Mouse (Mus musculus): ENCODE measurements around the gene Slc12a9. TPM values are rescaled to one million over a fixed set of nuclear protein-coding genes. Genes with fewer than 3 reads are reported as not detected.
A peak's percentile ranks its signal among the peaks of the same experiment; 100 is the strongest.

The Slc12a9 gene
- polyA plus RNA-seq, 1 experiment = 7.3 TPM

GRCm38 (mm10) chr5:137339290-137339979 lies 6.0 kb upstream of the Slc12a9 start:
- TF ChIP-seq MAX (IDR thresholded peaks at IDR 0.05) (no peak), MYOD1 (IDR thresholded peaks at IDR 0.05; ENCODE audit: control insufficient read depth, insufficient read length, low read depth) (no peak), MYOG (IDR thresholded peaks at IDR 0.05; ENCODE audit: control insufficient read depth, extremely low read depth, insufficient read length) (no peak), CEBPB (IDR thresholded peaks at IDR 0.05; ENCODE audit: low read depth) (no peak), FOSL1 (IDR thresholded peaks at IDR 0.05; ENCODE audit: insufficient read depth, low read length, poor library complexity, severe bottlenecking) (no peak), CTCF (IDR thresholded peaks at IDR 0.05; ENCODE audit: control insufficient read depth, insufficient read depth, insufficient read length) (no peak), USF1 (IDR thresholded peaks at IDR 0.05; ENCODE audit: low read depth) (no peak)
- Histone ChIP-seq H3K79me3 (ENCODE audit: low read depth) (no peaks in the 10 kb centered on the region), H3K27me3 (ENCODE audit: control insufficient read depth, insufficient read depth, insufficient read length) (no peaks in the 10 kb centered on the region), H3K4me3 (ENCODE audit: insufficient read depth, poor library complexity, severe bottlenecking) (no peak overlapping the region), H3K36me3 (ENCODE audit: control insufficient read depth, insufficient read depth) (no peaks in the 10 kb centered on the region), H3K79me2 (ENCODE audit: control insufficient read depth, insufficient read depth) (no peaks in the 10 kb centered on the region), H3ac (ENCODE audit: control insufficient read depth, insufficient read length, low read depth) (no peak overlapping the region)

GRCm38 (mm10) chr5:137338663-137339289 lies 5.4 kb upstream of the Slc12a9 start:
- Histone ChIP-seq H3K79me3 (ENCODE audit: low read depth) (no peaks in the 10 kb centered on the region), H3K4me3 (ENCODE audit: insufficient read depth, poor library complexity, severe bottlenecking) (no peak overlapping the region), H3K27me3 (ENCODE audit: control insufficient read depth, insufficient read depth, insufficient read length) (no peaks in the 10 kb centered on the region), H3K36me3 (ENCODE audit: control insufficient read depth, insufficient read depth) (no peaks in the 10 kb centered on the region), H3ac (ENCODE audit: control insufficient read depth, insufficient read length, low read depth) (peak overlapping the region; percentile 68), H3K79me2 (ENCODE audit: control insufficient read depth, insufficient read depth) (no peaks in the 10 kb centered on the region)
- TF ChIP-seq CTCF (IDR thresholded peaks at IDR 0.05; ENCODE audit: control insufficient read depth, insufficient read depth, insufficient read length) (no peak), CEBPB (IDR thresholded peaks at IDR 0.05; ENCODE audit: low read depth) (no peak), FOSL1 (IDR thresholded peaks at IDR 0.05; ENCODE audit: insufficient read depth, low read length, poor library complexity, severe bottlenecking) (no peak), USF1 (IDR thresholded peaks at IDR 0.05; ENCODE audit: low read depth) (no peak), MYOG (IDR thresholded peaks at IDR 0.05; ENCODE audit: control insufficient read depth, extremely low read depth, insufficient read length) (no peak), MAX (IDR thresholded peaks at IDR 0.05) (no peak), MYOD1 (IDR thresholded peaks at IDR 0.05; ENCODE audit: control insufficient read depth, insufficient read length, low read depth) (no peak)

- no peaks in the 10 kb centered on the region for H3K79me3 ChIP-seq (ENCODE audit: low read depth)
- H3K36me3 ChIP-seq (ENCODE audit: control insufficient read depth, insufficient read depth) = no peaks in the 10 kb centered on the region
- peak overlapping the region; percentile 68 for H3ac ChIP-seq (ENCODE audit: control insufficient read depth, insufficient read length, low read depth)
- H3K4me3 ChIP-seq (ENCODE audit: insufficient read depth, poor library complexity, severe bottlenecking) = no peak overlapping the region
- H3K79me2 ChIP-seq (ENCODE audit: control insufficient read depth, insufficient read depth) = no peaks in the 10 kb centered on the region
- peak; percentile 99 for TF ChIP-seq USF1 (IDR thresholded peaks at IDR 0.05; ENCODE audit: low read depth)
- no peak for TF ChIP-seq MAX (IDR thresholded peaks at IDR 0.05)
- H3K27me3 ChIP-seq (ENCODE audit: control insufficient read depth, insufficient read depth, insufficient read length) = no peaks in the 10 kb centered on the region
Observed at GRCm38 (mm10) chr5:137338256-137338655, 4.9 kb upstream of the Slc12a9 start.

- no peak for TF ChIP-seq FOSL1 (IDR thresholded peaks at IDR 0.05; ENCODE audit: insufficient read depth, low read length, poor library complexity, severe bottlenecking)
- TF ChIP-seq CEBPB (IDR thresholded peaks at IDR 0.05; ENCODE audit: low read depth) = no peak
- TF ChIP-seq MAX (IDR thresholded peaks at IDR 0.05) = no peak
- TF ChIP-seq MYOG (IDR thresholded peaks at IDR 0.05; ENCODE audit: control insufficient read depth, extremely low read depth, insufficient read length) = no peak
- TF ChIP-seq MYOD1 (IDR thresholded peaks at IDR 0.05; ENCODE audit: control insufficient read depth, insufficient read length, low read depth) = no peak
- TF ChIP-seq CTCF (IDR thresholded peaks at IDR 0.05; ENCODE audit: control insufficient read depth, insufficient read depth, insufficient read length) = no peak
- Histone ChIP-seq H3ac (ENCODE audit: control insufficient read depth, insufficient read length, low read depth) (no peak overlapping the region), H3K79me3 (ENCODE audit: low read depth) (no peaks in the 10 kb centered on the region), H3K4me3 (ENCODE audit: insufficient read depth, poor library complexity, severe bottlenecking) (no peak overlapping the region), H3K36me3 (ENCODE audit: control insufficient read depth, insufficient read depth) (no peaks in the 10 kb centered on the region), H3K27me3 (ENCODE audit: control insufficient read depth, insufficient read depth, insufficient read length) (no peaks in the 10 kb centered on the region), H3K79me2 (ENCODE audit: control insufficient read depth, insufficient read depth) (no peaks in the 10 kb centered on the region)
Observed at GRCm38 (mm10) chr5:137337190-137337589, 3.8 kb upstream of the Slc12a9 start.

GRCm38 (mm10) chr5:137335066-137335465 lies 1.7 kb upstream of the Slc12a9 start:
- Histone ChIP-seq H3K4me3 (ENCODE audit: insufficient read depth, poor library complexity, severe bottlenecking) (no peak overlapping the region), H3K79me3 (ENCODE audit: low read depth) (no peaks in the 10 kb centered on the region), H3K36me3 (ENCODE audit: control insufficient read depth, insufficient read depth) (no peaks in the 10 kb centered on the region), H3K79me2 (ENCODE audit: control insufficient read depth, insufficient read depth) (no peaks in the 10 kb centered on the region), H3ac (ENCODE audit: control insufficient read depth, insufficient read length, low read depth) (no peak overlapping the region), H3K27me3 (ENCODE audit: control insufficient read depth, insufficient read depth, insufficient read length) (no peaks in the 10 kb centered on the region)
- TF ChIP-seq CTCF (IDR thresholded peaks at IDR 0.05; ENCODE audit: control insufficient read depth, insufficient read depth, insufficient read length) = no peak
- no peak for TF ChIP-seq FOSL1 (IDR thresholded peaks at IDR 0.05; ENCODE audit: insufficient read depth, low read length, poor library complexity, severe bottlenecking)
- no peak for TF ChIP-seq USF1 (IDR thresholded peaks at IDR 0.05; ENCODE audit: low read depth)
- no peak for TF ChIP-seq MYOD1 (IDR thresholded peaks at IDR 0.05; ENCODE audit: control insufficient read depth, insufficient read length, low read depth)
- no peak for TF ChIP-seq MYOG (IDR thresholded peaks at IDR 0.05; ENCODE audit: control insufficient read depth, extremely low read depth, insufficient read length)

GRCm38 (mm10) chr5:137334317-137334716 lies 920 bp upstream of the Slc12a9 start:
- Histone ChIP-seq H3K36me3 (ENCODE audit: control insufficient read depth, insufficient read depth) (no peaks in the 10 kb centered on the region), H3K4me3 (ENCODE audit: insufficient read depth, poor library complexity, severe bottlenecking) (no peak overlapping the region), H3ac (ENCODE audit: control insufficient read depth, insufficient read length, low read depth) (no peak overlapping the region), H3K27me3 (ENCODE audit: control insufficient read depth, insufficient read depth, insufficient read length) (no peaks in the 10 kb centered on the region), H3K79me2 (ENCODE audit: control insufficient read depth, insufficient read depth) (no peaks in the 10 kb centered on the region), H3K79me3 (ENCODE audit: low read depth) (no peaks in the 10 kb centered on the region)
- TF ChIP-seq MYOD1 (IDR thresholded peaks at IDR 0.05; ENCODE audit: control insufficient read depth, insufficient read length, low read depth) (no peak), CTCF (IDR thresholded peaks at IDR 0.05; ENCODE audit: control insufficient read depth, insufficient read depth, insufficient read length) (no peak), MAX (IDR thresholded peaks at IDR 0.05) (no peak), CEBPB (IDR thresholded peaks at IDR 0.05; ENCODE audit: low read depth) (no peak), MYOG (IDR thresholded peaks at IDR 0.05; ENCODE audit: control insufficient read depth, extremely low read depth, insufficient read length) (no peak), USF1 (IDR thresholded peaks at IDR 0.05; ENCODE audit: low read depth) (no peak), FOSL1 (IDR thresholded peaks at IDR 0.05; ENCODE audit: insufficient read depth, low read length, poor library complexity, severe bottlenecking) (no peak)

All from C2C12 (cell line).